Mouse (Mus musculus) midbrain, postnatal 0 days (tissue): ENCODE measurements around the gene Cd27. TPM values are rescaled to one million over a fixed set of nuclear protein-coding genes. Genes with fewer than 3 reads are reported as not detected.
A peak's percentile ranks its signal among the peaks of the same experiment; 100 is the strongest.

ENCODE experiments used
- ATAC-seq: fragments of 200-750 bp; cut with Nextera tagmentation; 2 replicates; pipeline ENCODE4 v1.8.0; 2017; ENCODE audit warnings: moderate number of reproducible peaks, mild to moderate bottlenecking, moderate TSS enrichment, moderate library complexity; ENCODE audit not compliant: low FRiP score
- DNase-seq: peaks from one replicate; pipeline ENCODE4 v3.0.0-alpha.2; 2015; ENCODE audit warnings: low spot score
- H3K27ac ChIP-seq: fragments of 300-500 bp; sonication (generic); 2 replicates; pipeline ENCODE4 v1.5.1; 2014; ENCODE audit warnings: low read depth, mild to moderate bottlenecking, low read length, mixed read lengths
- H3K27me3 ChIP-seq: fragments of 300-500 bp; sonication (generic); 2 replicates; pipeline ENCODE4 v1.6.1; 2014; ENCODE audit warnings: low read length, control low read depth, mixed read lengths; ENCODE audit not compliant: insufficient read depth
- H3K36me3 ChIP-seq: fragments of 300-500 bp; sonication (generic); 2 replicates; pipeline ENCODE4 v1.6.1; 2014; ENCODE audit warnings: low read length, control low read depth, mixed read lengths; ENCODE audit not compliant: insufficient read depth
- H3K4me1 ChIP-seq: fragments of 300-500 bp; sonication (generic); 2 replicates; pipeline ENCODE4 v1.6.1; 2014; ENCODE audit warnings: mild to moderate bottlenecking, control low read depth, antibody characterized with exemption, low read length, mixed read lengths; ENCODE audit not compliant: insufficient read depth
- H3K4me2 ChIP-seq: fragments of 300-500 bp; sonication (generic); 2 replicates; pipeline ENCODE4 v1.6.1; 2014; ENCODE audit warnings: low read depth, mild to moderate bottlenecking, low read length, mixed read lengths; ENCODE audit not compliant: poor library complexity, severe bottlenecking
- H3K4me3 ChIP-seq: fragments of 300-500 bp; sonication (generic); 2 replicates; pipeline ENCODE4 v1.5.1; 2014; ENCODE audit warnings: low read depth, mild to moderate bottlenecking, low read length, moderate library complexity
- H3K9ac ChIP-seq: fragments of 300-500 bp; sonication (generic); replicated peaks from 2 replicates; pipeline ENCODE4 v1.6.1; 2014; ENCODE audit warnings: mild to moderate bottlenecking, low read length, moderate library complexity, mixed read lengths; ENCODE audit not compliant: poor library complexity, severe bottlenecking
- H3K9me3 ChIP-seq: fragments of 300-500 bp; sonication (generic); 2 replicates; pipeline ENCODE4 v1.6.1; 2016; ENCODE audit warnings: low read length, control low read depth
- CTCF ChIP-seq: IDR thresholded peaks from 2 replicates; pipeline ENCODE4 v1.5.1; 2016; ENCODE audit warnings: antibody characterized with exemption, mild to moderate bottlenecking
- WGBS: fragments of 180-500 bp; shearing (Covaris S2); extraction: QIAGEN DNeasy Blood & Tissue Kit; methylation state at CpG from one replicate; pipeline ENCODE4 v1.1.7; 2014; 5-methylcytosine and 5-hydroxymethylcytosine counted together
- polyA plus RNA-seq: library from polyadenylated mRNA; unstranded; fragments of >200 nt; fragmentation: Nextera tagmentation; extraction: Ambion mirVana; gene quantifications from 2 replicates; pipeline ENCODE4 v1.2.1, GENCODE M21; 2015
- total RNA-seq: library from RNA; depleted of rRNA; stranded (reverse); fragments of >200 nt; gene quantifications from 2 replicates; pipeline ENCODE4 v1.2.3, GENCODE M21; 2014

The Cd27 gene
- total and polyA plus RNA-seq, 2 experiments from 2014 or later = 0.70 TPM; not detected in 1

GRCm38 (mm10) chr6:125195541-125196075 is 41.2 kb downstream of the Cd27 start:
- WGBS = 25% methylated on average over 1 of the region's 1 CpGs

GRCm38 (mm10) chr6:125193390-125193789 is 43.4 kb downstream of the Cd27 start:
- H3K9ac ChIP-seq = no peak overlapping the region
- peaks cover 4% of the 10 kb centered on the region for H3K36me3 ChIP-seq
- no peaks in the 10 kb centered on the region for H3K4me1 ChIP-seq
- H3K9me3 ChIP-seq = no peaks in the 10 kb centered on the region
- H3K27ac ChIP-seq = no peak overlapping the region
- no peak for DNase-seq
- ATAC-seq = no peak
- 79% methylated on average over 7 of the region's 7 CpGs for WGBS
- TF ChIP-seq CTCF = no peak
- no peak overlapping the region for H3K4me2 ChIP-seq
- no peak overlapping the region for H3K4me3 ChIP-seq
- H3K27me3 ChIP-seq = no peaks in the 10 kb centered on the region

More at GRCm38 (mm10) chr6:125195541-125196075, 41.2 kb downstream of the Cd27 start:
- H3K27me3 ChIP-seq = no peaks in the 10 kb centered on the region
- no peaks in the 10 kb centered on the region for H3K4me1 ChIP-seq
- H3K27ac ChIP-seq = no peak overlapping the region
- no peak for DNase-seq
- no peak for ATAC-seq
- H3K9ac ChIP-seq = no peak overlapping the region
- H3K36me3 ChIP-seq = no peaks in the 10 kb centered on the region; the same call in none of the 2 replicates
- H3K4me3 ChIP-seq = no peak overlapping the region
- H3K9me3 ChIP-seq = no peaks in the 10 kb centered on the region
- no peak for TF ChIP-seq CTCF
- H3K4me2 ChIP-seq = no peak overlapping the region

- Histone ChIP-seq H3K27me3 (no peaks in the 10 kb centered on the region), H3K4me3 (peak overlapping the region; percentile 54), H3K9ac (peak overlapping the region; percentile 66), H3K4me2 (peak overlapping the region; percentile 64), H3K36me3 (peaks cover 8% of the 10 kb centered on the region), H3K4me1 (no peaks in the 10 kb centered on the region), H3K9me3 (no peaks in the 10 kb centered on the region), H3K27ac (peak overlapping the region; percentile 98)
- no peak for TF ChIP-seq CTCF
- DNase-seq (no peak), ATAC-seq (no peak)
- 51% methylated on average over 5 of the region's 5 CpGs for WGBS
Observed at GRCm38 (mm10) chr6:125192841-125193240, 44.0 kb downstream of the Cd27 start.

DNA sequence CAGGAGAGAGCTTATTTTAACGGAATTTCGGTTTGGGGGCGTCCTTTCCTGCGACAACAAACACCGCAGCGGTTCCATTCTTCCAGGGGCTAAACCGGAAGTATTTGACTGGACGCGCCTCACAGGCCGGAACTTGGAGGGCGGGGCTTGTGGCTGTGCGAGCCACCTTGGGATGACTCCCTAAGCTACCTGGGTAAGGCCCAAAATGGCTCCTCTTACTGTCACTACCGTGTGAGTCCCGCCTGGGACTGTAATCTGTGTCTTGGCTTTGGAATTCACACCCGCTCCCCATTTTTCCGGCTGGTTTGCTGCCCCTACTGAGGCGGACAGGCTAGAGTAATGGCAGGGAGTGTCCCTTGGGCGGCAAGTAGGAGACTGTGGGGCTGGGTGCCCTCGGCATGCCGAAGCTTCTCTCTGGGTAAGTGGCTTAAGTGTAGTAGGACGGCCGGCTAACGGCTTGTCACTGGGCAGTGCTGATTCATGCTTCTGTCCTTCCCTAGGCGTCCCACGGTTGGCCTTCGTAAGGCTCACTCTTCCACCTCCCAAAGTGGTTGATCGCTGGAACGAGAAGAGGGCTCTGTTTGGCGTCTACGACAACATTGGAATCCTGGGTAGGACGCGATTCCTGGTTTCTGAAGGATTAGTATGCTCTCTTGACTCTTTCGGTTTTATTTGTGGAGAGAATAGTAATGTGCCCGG is 44.6 kb downstream of the Cd27 start:
- no peak for TF ChIP-seq CTCF
- no peaks in the 10 kb centered on the region for H3K4me1 ChIP-seq

GRCm38 (mm10) chr6:125191332-125192015 is 45.3 kb downstream of the Cd27 start, which contains the start of the genes Ncapd2 and Mrpl51:
Gene Ncapd2, minus strand, starts transcription at chr6:125191701.
Gene Mrpl51, plus strand, starts transcription at chr6:125191801.
- DNase-seq (peak; percentile 99), ATAC-seq (peak; percentile 98)
- Histone ChIP-seq H3K4me1 (no peaks in the 10 kb centered on the region), H3K4me2 (peak within 1 kb of the TSS; percentile 64), H3K27me3 (no peaks in the 10 kb centered on the region), H3K27ac (peak within 1 kb of the TSS; percentile 98), H3K9me3 (no peaks in the 10 kb centered on the region), H3K9ac (peak within 1 kb of the TSS; percentile 66), H3K36me3 (peaks cover 22% of the 10 kb centered on the region), H3K4me3 (peak within 1 kb of the TSS; percentile 54)
- peak; percentile 52 for TF ChIP-seq CTCF
- under 1% methylated on average over 50 of the region's 54 CpGs for WGBS

More for the DNA sequence above, 44.6 kb downstream of the Cd27 start:
- Histone ChIP-seq H3K36me3 (peaks cover 15% of the 10 kb centered on the region), H3K4me2 (peak overlapping the region; percentile 64), H3K27ac (peak overlapping the region; percentile 98), H3K4me3 (peak overlapping the region; percentile 54), H3K9ac (peak overlapping the region; percentile 66), H3K27me3 (no peaks in the 10 kb centered on the region), H3K9me3 (no peaks in the 10 kb centered on the region)
- ATAC-seq (peak; percentile 94), DNase-seq (peak; percentile 98)
- WGBS = under 1% methylated on average over 34 of the region's 34 CpGs
